Mouse (Mus musculus) embryonic fibroblast, embryonic 13.5 days (primary cell): ENCODE results near the gene Evx2.

Experiments used
- CTCF ChIP-seq: IDR thresholded peaks from 2 replicates; pipeline ENCODE4 v1.5.1; 2011; ENCODE audit warnings: mild to moderate bottlenecking, control low read depth, low read length, moderate library complexity, borderline replicate concordance; ENCODE audit not compliant: insufficient read depth
- POLR2A ChIP-seq: IDR thresholded peaks from 2 replicates; pipeline ENCODE4 v1.6.1; 2011; ENCODE audit warnings: low read depth, mild to moderate bottlenecking, control low read depth, low read length, moderate library complexity

- TF ChIP-seq CTCF (no peak), POLR2A (no peak)
Observed at GRCm38 (mm10) chr2:74669650-74670235, 10.4 kb upstream of the Evx2 start.
